Mouse (Mus musculus) CH12.LX (cell line): ENCODE measurements at regions not wholly inside any gene's neighbourhood (a gene's known extent, or its start where the extent isn't known, plus 50 kb on each side); places are given as distances from the start of the nearest gene placed in this dataset.

Experiments
- DNase-seq: peaks from one replicate; pipeline ENCODE4 v3.0.0-alpha.2; 2013; ENCODE audit errors: extremely low read depth
- H3K27ac ChIP-seq: 2 replicates; pipeline ENCODE4 v1.5.1; 2012; ENCODE audit warnings: low read depth, mild to moderate bottlenecking, control low read depth, moderate library complexity; ENCODE audit not compliant: insufficient read depth
- H3K27me3 ChIP-seq: replicated peaks from 2 replicates; pipeline ENCODE3; 2012; ENCODE audit warnings: inconsistent platforms
- H3K36me3 ChIP-seq, 2 experiments: replicated peaks in 1 of 2; 2 replicates each; pipeline versions ENCODE3 to v1.6.1; 2012; ENCODE audit warnings: inconsistent platforms in 1 of 2, low read length in 1 of 2, mild to moderate bottlenecking in 1 of 2, mixed read lengths in 1 of 2, moderate library complexity in 1 of 2; ENCODE audit not compliant: control insufficient read depth in 1 of 2, insufficient read depth in 1 of 2
- H3K4me1 ChIP-seq, 2 experiments: 2 replicates each; pipeline ENCODE4 v1.6.1; 2012; ENCODE audit warnings: inconsistent platforms in 1 of 2, moderate library complexity in 1 of 2; ENCODE audit not compliant: insufficient read depth in 2 of 2, control insufficient read depth in 1 of 2
- H3K4me2 ChIP-seq: 2 replicates; pipeline ENCODE4 v1.6.1; 2012; ENCODE audit warnings: low read depth, mild to moderate bottlenecking, control low read depth; ENCODE audit not compliant: poor library complexity, insufficient read depth, severe bottlenecking
- H3K4me3 ChIP-seq, 3 experiments: fragments of 150-350 bp in 1 of 3; sonication (generic) in 1 of 3; replicated peaks in 1 of 3; 2 replicates each; pipeline versions ENCODE3 to v1.5.1; 2011 to 2012; ENCODE audit warnings: low read depth in 2 of 3, low read length in 2 of 3, mild to moderate bottlenecking in 2 of 3, moderate library complexity in 2 of 3, control low read depth in 1 of 3, improper control_type of control experiment in 1 of 3, inconsistent platforms in 1 of 3, mixed read lengths in 1 of 3; ENCODE audit not compliant: poor library complexity in 1 of 3
- H3K79me2 ChIP-seq: replicated peaks from 2 replicates; pipeline ENCODE4 v1.6.1; 2012; ENCODE audit warnings: mild to moderate bottlenecking, moderate library complexity; ENCODE audit not compliant: control insufficient read depth, poor library complexity, insufficient read depth, severe bottlenecking; ENCODE audit errors: extremely low read depth
- H3K9ac ChIP-seq: 2 replicates; pipeline ENCODE4 v1.6.1; 2012; ENCODE audit warnings: low read depth, mild to moderate bottlenecking, control low read depth, moderate library complexity; ENCODE audit not compliant: insufficient read depth
- H3K9me3 ChIP-seq: replicated peaks from 2 replicates; pipeline ENCODE3; 2012; ENCODE audit warnings: low read length, inconsistent platforms, mixed read lengths
- CHD1 ChIP-seq: IDR thresholded peaks from 2 replicates; pipeline ENCODE4 v1.6.1; 2012; ENCODE audit warnings: low read depth, low read length, improper control_type of control experiment, inconsistent platforms
- EP300 ChIP-seq: IDR thresholded peaks from 2 replicates; pipeline ENCODE4 v1.6.1; 2011; ENCODE audit warnings: low read length, improper control_type of control experiment
- GABPA ChIP-seq: IDR thresholded peaks from 2 replicates; pipeline ENCODE4 v1.6.1; 2012; ENCODE audit warnings: low read depth, low read length, improper control_type of control experiment, inconsistent platforms; ENCODE audit not compliant: insufficient replicate concordance
- HCFC1 ChIP-seq: IDR thresholded peaks from 2 replicates; pipeline ENCODE4 v1.6.1; 2012; ENCODE audit warnings: low read depth, mild to moderate bottlenecking, inconsistent platforms, low read length, improper control_type of control experiment
- IRF4 ChIP-seq: IDR thresholded peaks from 2 replicates; pipeline ENCODE4 v1.6.1; 2014; ENCODE audit warnings: low read depth, mild to moderate bottlenecking, inconsistent platforms, low read length, improper control_type of control experiment
- JUN ChIP-seq: IDR thresholded peaks from 2 replicates; pipeline ENCODE4 v1.6.1; 2011; ENCODE audit warnings: low read depth, mild to moderate bottlenecking, low read length, improper control_type of control experiment, moderate library complexity; ENCODE audit not compliant: insufficient read depth
- MAFK ChIP-seq: IDR thresholded peaks from 2 replicates; pipeline ENCODE4 v1.6.1; 2011; ENCODE audit warnings: low read length, improper control_type of control experiment; ENCODE audit not compliant: insufficient replicate concordance
- MAX ChIP-seq: IDR thresholded peaks from 2 replicates; pipeline ENCODE4 v1.6.1; 2011; ENCODE audit warnings: low read length, improper control_type of control experiment
- MEF2A ChIP-seq: IDR thresholded peaks from 2 replicates; pipeline ENCODE4 v1.6.1; 2014; ENCODE audit warnings: low read depth, mild to moderate bottlenecking, inconsistent platforms, low read length, improper control_type of control experiment, borderline replicate concordance
- NELFE ChIP-seq: IDR thresholded peaks from 2 replicates; pipeline ENCODE4 v1.6.1; 2011; ENCODE audit warnings: low read depth, low read length, improper control_type of control experiment
- NRF1 ChIP-seq: IDR thresholded peaks from 2 replicates; pipeline ENCODE4 v1.6.1; 2014; ENCODE audit warnings: low read depth, mild to moderate bottlenecking, inconsistent platforms, low read length, improper control_type of control experiment, moderate library complexity
- PAX5 ChIP-seq: IDR thresholded peaks from 2 replicates; pipeline ENCODE4 v1.6.1; 2012; ENCODE audit warnings: low read length, inconsistent platforms, mixed read lengths
- POLR2A ChIP-seq: IDR thresholded peaks from 2 replicates; pipeline ENCODE4 v1.6.1; 2011; ENCODE audit warnings: low read depth, mild to moderate bottlenecking, improper control_type of control experiment, low read length
- POLR2AphosphoS2 ChIP-seq: IDR thresholded peaks from 2 replicates; pipeline ENCODE4 v1.6.1; 2011; ENCODE audit warnings: low read depth, low read length, improper control_type of control experiment
- SMC3 ChIP-seq: IDR thresholded peaks from 2 replicates; pipeline ENCODE4 v1.6.1; 2011; ENCODE audit warnings: low read depth, low read length, improper control_type of control experiment
- TBP ChIP-seq: conservative IDR thresholded peaks from 2 replicates; pipeline ENCODE4 v1.6.1; 2011; ENCODE audit warnings: low read depth, low read length, improper control_type of control experiment
- TCF12 ChIP-seq: IDR thresholded peaks from 2 replicates; pipeline ENCODE4 v1.6.1; 2014; ENCODE audit warnings: low read depth, mild to moderate bottlenecking, inconsistent platforms, low read length, improper control_type of control experiment
- UBTF ChIP-seq: IDR thresholded peaks from 2 replicates; pipeline ENCODE4 v1.6.1; 2012; ENCODE audit warnings: low read depth, mild to moderate bottlenecking, inconsistent platforms, low read length, improper control_type of control experiment, moderate library complexity
- USF1 ChIP-seq: IDR thresholded peaks from 2 replicates; pipeline ENCODE4 v1.6.1; 2014; ENCODE audit warnings: low read depth, mild to moderate bottlenecking, inconsistent platforms, low read length, improper control_type of control experiment
- ZC3H11A ChIP-seq: IDR thresholded peaks from 2 replicates; pipeline ENCODE4 v1.6.1; 2012; ENCODE audit warnings: low read depth, mild to moderate bottlenecking, inconsistent platforms, low read length, improper control_type of control experiment
- ZMIZ1 ChIP-seq: IDR thresholded peaks from 2 replicates; pipeline ENCODE4 v1.6.1; 2012; ENCODE audit warnings: low read depth, mild to moderate bottlenecking, inconsistent platforms, low read length, improper control_type of control experiment
- ZNF384 ChIP-seq: IDR thresholded peaks from 2 replicates; pipeline ENCODE4 v1.6.1; 2012; ENCODE audit warnings: low read depth, low read length, improper control_type of control experiment, inconsistent platforms
- dilution Hi-C: fragments of 300-500 bp; cut with MboI; formaldehyde crosslinking; loops from 2 replicates; pipeline ENCODE4 v1.14.3; 2020; ENCODE audit warnings: low sequenced_read_pairs; ENCODE audit not compliant: extremely low pct_unique_long_range_greater_than_20kb, extremely low pct_ligation_motif_present
- in situ Hi-C: fragments of 300-500 bp; cut with MboI; formaldehyde crosslinking; loops from 3 replicates; pipeline ENCODE4 v1.14.3; 2019; ENCODE audit warnings: low sequenced_read_pairs, low pct_ligation_motif_present, low pct_unique_long_range_greater_than_20kb, mixed read lengths

GRCm38 (mm10) chr1:154061851-154062250, 139.1 kb upstream of the Zfp648 start:
- Histone ChIP-seq H3K79me2 (no peaks in the 10 kb centered on the region), H3K9me3 (peaks cover 5% of the 10 kb centered on the region), H3K4me1 (no peaks in the 10 kb centered on the region), H3K4me3 (no peak overlapping the region), H3K9ac (no peak overlapping the region), H3K27ac (no peak overlapping the region), H3K36me3 (no peaks in the 10 kb centered on the region), H3K4me2 (no peak overlapping the region), H3K27me3 (no peaks in the 10 kb centered on the region)
- in situ Hi-C loops, result no loop called here
- DNase-seq, result no peak
- TF ChIP-seq UBTF (no peak), POLR2AphosphoS2 (no peak), NRF1 (no peak), CHD1 (no peak)
- dilution Hi-C loops, result no loop called here

GRCm38 (mm10) chr1:154062666-154063065, 138.3 kb upstream of the Zfp648 start:
- no peak for DNase-seq
- H3K36me3 ChIP-seq, result no peaks in the 10 kb centered on the region
- dilution Hi-C loops (no loop called here), in situ Hi-C loops (no loop called here)
- peaks cover 5% of the 10 kb centered on the region for H3K9me3 ChIP-seq
- no peaks in the 10 kb centered on the region for H3K4me1 ChIP-seq
- no peaks in the 10 kb centered on the region for H3K79me2 ChIP-seq
- TF ChIP-seq EP300 (no peak), MAX (no peak), TBP (no peak), ZNF384 (no peak), ZMIZ1 (no peak), TCF12 (no peak), POLR2A (no peak), HCFC1 (no peak), MAFK (no peak), JUN (no peak), ZC3H11A (no peak), MEF2A (no peak), NRF1 (no peak), USF1 (no peak), SMC3 (no peak), NELFE (no peak), PAX5 (no peak), GABPA (no peak), CHD1 (no peak), IRF4 (no peak)
- TF ChIP-seq, all 38 proteins: peak for 0
- Histone ChIP-seq H3K4me3 (no peak overlapping the region), H3K4me2 (no peak overlapping the region), H3K27ac (no peak overlapping the region), H3K9ac (no peak overlapping the region), H3K27me3 (no peaks in the 10 kb centered on the region)
